Mouse (Mus musculus) gastrocnemius, postnatal 14 days (tissue): ENCODE measurements around the gene Nhej1. TPM values are rescaled to one million over a fixed set of nuclear protein-coding genes. Genes with fewer than 3 reads are reported as not detected.

Source experiments
- DNase-seq: peaks from one replicate; pipeline ENCODE4 v3.0.0; 2021; ENCODE audit warnings: mixed read lengths
- intact Hi-C: fragments of 180-260 bp; cut with DNase I; formaldehyde crosslinking; loops from one replicate; pipeline ENCODE4 v1.15.1; 2025; ENCODE audit warnings: low total_unique reads
- total RNA-seq, 2 experiments: library from RNA; stranded (reverse); gene quantifications; 2 replicates each; pipeline ENCODE4 v1.2.3; 2021

Nhej1 gene
- total RNA-seq, 2 experiments from 2014 or later, result 4.8 to 5.1 TPM

GRCm38 (mm10) chr1:75001183-75001582 is 123.8 kb downstream of the Nhej1 start:
- DNase-seq, result no peak
- intact Hi-C loops, result no loop called here

GRCm38 (mm10) chr1:75000496-75000895 is 124.5 kb downstream of the Nhej1 start:
- intact Hi-C loops, result no loop called here
- peak; percentile 12 for DNase-seq

- no peak for DNase-seq
Measured at GRCm38 (mm10) chr1:74999173-74999572, 125.8 kb downstream of the Nhej1 start.

GRCm38 (mm10) chr1:74997231-74997630 is 127.8 kb downstream of the Nhej1 start:
- intact Hi-C loops, result no loop called here
- DNase-seq, result no peak

More at GRCm38 (mm10) chr1:74999173-74999572, 125.8 kb downstream of the Nhej1 start:
- intact Hi-C loops, result no loop called here

DNA sequence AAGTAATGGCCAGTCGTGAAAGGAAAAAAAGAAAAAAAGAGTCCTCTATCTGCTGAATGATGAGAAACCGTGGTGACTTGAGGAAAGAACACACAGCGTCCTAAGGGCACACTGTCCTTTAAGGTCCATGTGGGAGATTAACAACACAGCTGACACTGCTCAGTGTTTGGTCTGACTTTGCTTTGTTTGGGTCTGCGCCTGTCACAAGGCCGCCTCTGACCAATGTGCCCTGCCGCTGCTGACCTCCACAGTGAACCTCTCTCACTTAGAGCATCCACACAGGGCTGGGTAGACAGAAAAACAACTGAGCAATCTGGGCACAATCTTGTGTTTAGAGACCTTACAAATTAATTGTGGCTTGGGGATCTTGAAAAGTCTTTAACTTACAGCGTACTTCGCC is 148.0 kb downstream of the Nhej1 start:
- DNase-seq, result no peak
- intact Hi-C loops, result no loop called here

DNA sequence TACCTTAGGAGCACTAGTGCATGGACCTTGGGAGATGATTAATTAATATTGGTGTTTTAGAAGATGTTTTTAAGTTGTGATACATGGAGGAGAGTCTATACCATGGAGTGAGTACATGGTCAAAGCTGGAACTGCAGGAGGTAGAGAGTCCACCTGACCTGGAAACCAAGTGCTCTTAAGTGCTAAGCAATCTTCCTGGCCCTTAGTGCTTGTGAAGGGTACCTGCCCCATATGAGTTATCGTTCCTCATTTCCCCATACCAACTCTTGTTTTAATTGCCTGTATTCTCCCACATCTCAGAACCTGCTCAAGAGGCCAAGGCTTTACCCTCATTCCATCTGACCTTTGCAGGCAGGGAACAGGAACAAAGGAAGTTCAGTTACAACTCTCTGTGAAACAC is 149.1 kb downstream of the Nhej1 start:
- DNase-seq, result no peak
- intact Hi-C loops, result no loop called here

GRCm38 (mm10) chr1:74973590-74973989 is 151.4 kb downstream of the Nhej1 start:
- DNase-seq, result no peak
- intact Hi-C loops, result no loop called here

DNA sequence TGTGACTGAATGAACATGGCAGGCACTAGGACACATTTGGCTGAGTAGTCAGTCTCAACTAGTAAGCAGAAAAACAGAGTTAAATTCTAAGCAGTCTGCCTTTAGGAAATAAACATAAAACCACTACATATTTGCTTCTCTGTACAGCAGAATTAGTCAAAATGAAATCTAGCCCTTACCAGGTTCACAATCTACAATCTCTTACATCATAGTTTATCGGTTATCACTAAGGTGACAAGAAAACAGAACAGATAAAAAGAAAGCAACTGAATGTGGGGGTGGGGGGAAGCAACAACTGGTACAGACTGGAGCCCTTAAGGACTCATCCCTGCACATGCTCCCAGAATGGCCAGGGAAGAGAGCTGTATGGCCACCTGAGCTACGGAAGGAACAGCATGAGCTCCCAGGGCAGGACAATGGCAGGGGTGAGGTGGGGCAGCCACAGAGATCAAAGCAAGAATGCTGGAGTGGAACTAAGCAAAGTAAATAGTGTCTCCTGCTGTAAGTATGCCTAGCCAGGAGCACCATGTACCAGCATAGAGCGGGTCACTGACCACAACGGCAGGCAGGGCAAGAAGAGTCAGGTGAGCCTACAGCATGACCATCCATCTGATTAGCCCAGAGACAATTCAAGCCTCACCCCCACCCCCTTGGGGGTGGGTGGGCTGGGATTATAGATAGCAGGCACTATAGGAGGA is 153.5 kb downstream of the Nhej1 start:
- DNase-seq, result no peak
- intact Hi-C loops, result no loop called here

- intact Hi-C loops, result no loop called here
- DNase-seq, result no peak
Measured at GRCm38 (mm10) chr1:74967962-74968580, 156.9 kb downstream of the Nhej1 start.

GRCm38 (mm10) chr1:74964494-74965215 is 160.3 kb downstream of the Nhej1 start:
- DNase-seq, result peak; percentile 78
- intact Hi-C loops, result loop anchor here (5.0 kb wide), 1 partner anchor 53 kb away; no protein-coding TSS in a partner anchor

- no peak for DNase-seq
- intact Hi-C loops, result loop anchor here (5.0 kb wide), 1 partner anchor 54 kb away; no protein-coding TSS in a partner anchor
Measured at GRCm38 (mm10) chr1:74962853-74963227, 162.2 kb downstream of the Nhej1 start.

DNA sequence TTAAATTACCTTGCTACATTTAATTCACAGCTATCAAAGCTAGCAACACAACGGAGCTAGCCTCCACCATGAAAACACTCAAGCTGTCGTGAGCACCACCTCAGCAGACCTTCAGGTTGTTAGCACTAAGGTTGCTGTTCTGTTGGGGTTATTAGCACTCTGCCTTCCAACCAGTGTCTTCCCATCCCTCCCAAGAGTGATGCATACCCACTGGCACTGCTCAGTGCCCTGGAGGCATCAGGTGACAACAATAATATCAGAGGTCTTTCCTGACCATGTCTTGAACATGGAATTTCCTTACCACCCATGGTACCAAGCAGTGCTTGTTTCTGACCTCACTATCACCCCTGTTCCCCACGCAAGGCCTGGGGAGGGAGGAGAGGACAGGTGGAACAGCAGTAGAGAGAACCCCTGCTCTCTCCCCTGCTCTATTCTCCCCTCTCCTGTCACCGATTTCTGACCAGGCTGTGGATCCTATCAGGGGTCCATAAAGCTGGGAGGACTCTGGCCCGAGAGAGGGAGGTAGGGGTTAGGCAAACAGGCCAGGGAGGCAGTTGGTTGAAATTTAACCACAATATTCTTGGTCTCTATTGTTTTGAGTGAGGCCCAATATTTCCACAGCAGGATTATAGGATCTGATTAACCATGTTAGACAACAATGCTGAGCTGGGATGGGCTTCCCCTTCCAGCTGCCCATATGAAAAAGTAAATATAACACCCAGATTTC is 162.7 kb downstream of the Nhej1 start:
- intact Hi-C loops, result loop anchor here (5.0 kb wide), 1 partner anchor 55 kb away; no protein-coding TSS in a partner anchor
- DNase-seq, result no peak

DNA sequence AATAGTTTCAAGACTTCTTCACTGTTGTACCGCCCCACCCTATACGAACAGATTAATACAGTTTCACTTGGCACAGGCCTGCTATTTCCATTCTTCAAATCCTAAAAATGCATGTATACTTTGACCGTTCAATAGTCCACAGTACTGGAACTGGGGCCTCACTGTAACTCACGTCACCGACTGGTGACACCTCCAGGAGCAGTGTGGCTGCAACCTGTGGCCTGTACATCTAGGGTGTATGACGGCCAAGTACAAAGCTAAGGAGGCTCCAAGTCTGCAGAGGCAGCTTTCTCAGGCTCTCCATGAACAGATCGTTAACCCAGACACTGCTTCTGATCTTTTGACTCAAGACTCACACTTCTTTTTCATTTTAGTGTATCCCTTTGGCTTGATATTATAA is 163.3 kb downstream of the Nhej1 start:
- DNase-seq, result no peak
- intact Hi-C loops, result loop anchor here (5.0 kb wide), 1 partner anchor 56 kb away; no protein-coding TSS in a partner anchor

DNA sequence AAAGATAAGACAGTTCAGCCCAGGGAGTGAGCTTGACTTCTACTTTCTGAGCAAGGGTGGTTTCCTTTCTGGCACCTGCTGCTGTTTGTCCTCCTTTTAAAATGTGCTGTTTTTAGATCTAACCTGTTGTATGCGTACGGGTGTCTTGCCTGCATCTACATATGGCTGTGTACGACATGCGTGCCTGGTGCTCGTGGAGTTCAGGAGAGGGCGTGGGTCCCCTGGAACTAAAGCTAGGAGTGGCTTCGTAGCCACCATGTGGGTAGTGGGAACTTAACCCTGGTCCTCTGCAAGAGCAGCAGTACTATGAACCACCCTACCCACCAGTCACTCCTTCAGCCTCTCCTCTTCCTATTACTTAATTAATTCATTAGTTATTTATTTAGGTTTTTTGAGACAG is 164.9 kb downstream of the Nhej1 start:
- intact Hi-C loops, result loop anchor here (5.0 kb wide), 1 partner anchor 57 kb away; no protein-coding TSS in a partner anchor
- no peak for DNase-seq

- intact Hi-C loops, result no loop called here
- DNase-seq, result no peak
Measured at GRCm38 (mm10) chr1:74951556-74952210, 173.3 kb downstream of the Nhej1 start, which contains the start of gene Ihh. Gene Ihh, minus strand, starts transcription at chr1:74951672.

GRCm38 (mm10) chr1:74950576-74951490 is 174.2 kb downstream of the Nhej1 start:
- intact Hi-C loops, result no loop called here
- DNase-seq, result no peak

GRCm38 (mm10) chr1:74950066-74950465 is 174.9 kb downstream of the Nhej1 start:
- intact Hi-C loops, result no loop called here
- no peak for DNase-seq

DNA sequence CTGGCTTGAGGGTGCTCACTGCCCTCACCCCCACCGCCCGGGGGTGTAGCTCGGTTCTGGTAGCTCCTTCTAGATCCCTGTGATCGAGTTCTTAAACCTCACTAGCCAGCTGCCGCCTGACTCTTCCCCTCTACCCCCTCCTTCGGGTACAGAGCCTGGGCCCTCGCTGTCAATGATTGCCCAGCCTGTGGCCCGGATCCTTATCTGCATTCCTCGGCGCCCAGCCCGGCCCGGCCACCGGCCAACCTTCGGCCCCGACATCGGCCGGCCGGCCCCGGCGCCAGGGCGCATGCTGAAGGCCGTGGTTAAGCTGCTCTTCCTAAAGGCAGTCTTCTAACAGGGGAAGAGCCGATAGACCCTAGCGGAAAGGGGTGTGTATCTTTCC is 175.3 kb downstream of the Nhej1 start:
- peak; percentile 50 for DNase-seq

More for the DNA sequence above, 175.3 kb downstream of the Nhej1 start:
- intact Hi-C loops, result loop anchor here (5.0 kb wide), 1 partner anchor 68 kb away; no protein-coding TSS in a partner anchor
